8 mouse cellular contexts compared by ENCODE assay signal in genomic region chr16:44331995-44332860, GRCm38 (mm10). TPM values are rescaled to one million over a fixed set of nuclear protein-coding genes. Genes with fewer than 3 reads are reported as not detected.
DNase-seq lines count a peak whose midpoint lies in the region; ATAC-seq and TF ChIP-seq lines count a peak whose summit lies in the region.

No protein-coding gene starts in this region.

- under 1% methylated on average over 38 of the region's 60 CpGs for WGBS in embryonic facial prominence, embryonic 14.5 days
- 1% methylated on average over 53 of the region's 60 CpGs for WGBS in hindbrain, embryonic 11.5 days
- whole genome bisulfite sequencing in midbrain, embryonic 12.5 days = under 1% methylated on average over 56 of the region's 60 CpGs
- WGBS in stomach, postnatal 0 days = 3% methylated on average over 58 of the region's 60 CpGs

- H3K4me1 ChIP-seq in embryonic facial prominence, embryonic 14.5 days (ENCODE audit: control insufficient read depth, insufficient read depth, low read length) = peaks cover 11% of the 10 kb centered on the region; the same call in 1 of the 2 replicates
- H3K4me1 ChIP-seq in hindbrain, embryonic 11.5 days (replicated peaks; ENCODE audit: control insufficient read depth, insufficient read depth, low read length) = no peaks in the 10 kb centered on the region
- H3K4me1 ChIP-seq in midbrain, embryonic 12.5 days = peaks cover 15% of the 10 kb centered on the region
- H3K4me1 ChIP-seq in stomach, postnatal 0 days (replicated peaks; ENCODE audit: control insufficient read depth, insufficient read depth) = no peaks in the 10 kb centered on the region

- no peak for TF ChIP-seq CTCF in stomach, postnatal 0 days (IDR thresholded peaks at IDR 0.05; ENCODE audit: low read depth)

- H3K4me3 ChIP-seq in embryonic facial prominence, embryonic 14.5 days (ENCODE audit: low read depth, low read length) = peak overlapping the region; percentile 63
- peak overlapping the region; percentile 53 for H3K4me3 ChIP-seq in hindbrain, embryonic 11.5 days (ENCODE audit: low read depth, low read length)
- peak overlapping the region; percentile 61 for H3K4me3 ChIP-seq in midbrain, embryonic 12.5 days
- H3K4me3 ChIP-seq in stomach, postnatal 0 days (ENCODE audit: low read depth, low read length) = peak overlapping the region; percentile 64

- intact Hi-C loops in left cerebral cortex, postnatal 14 days (cut with DNase I) = loop anchor here (5.0 kb wide), 1 partner anchor 60 kb away; no protein-coding TSS in a partner anchor

- no peaks in the 10 kb centered on the region for H3K9me3 ChIP-seq in embryonic facial prominence, embryonic 14.5 days (ENCODE audit: control insufficient read depth, low read length)
- no peaks in the 10 kb centered on the region for H3K9me3 ChIP-seq in hindbrain, embryonic 11.5 days (ENCODE audit: control insufficient read depth, low read length)
- H3K9me3 ChIP-seq in midbrain, embryonic 12.5 days = no peaks in the 10 kb centered on the region
- H3K9me3 ChIP-seq in stomach, postnatal 0 days (ENCODE audit: control insufficient read depth, low read length) = no peaks in the 10 kb centered on the region

- peaks cover 28% of the 10 kb centered on the region for H3K27me3 ChIP-seq in embryonic facial prominence, embryonic 14.5 days (replicated peaks; ENCODE audit: control insufficient read depth, insufficient read depth, low read length)
- H3K27me3 ChIP-seq in hindbrain, embryonic 11.5 days (ENCODE audit: control insufficient read depth, insufficient read depth, low read length) = peaks cover 18% of the 10 kb centered on the region
- peaks cover 42% of the 10 kb centered on the region for H3K27me3 ChIP-seq in midbrain, embryonic 12.5 days
- H3K27me3 ChIP-seq in stomach, postnatal 0 days (ENCODE audit: control insufficient read depth, insufficient read depth, low read length) = no peaks in the 10 kb centered on the region

- H3K9ac ChIP-seq in embryonic facial prominence, embryonic 14.5 days (ENCODE audit: low read depth, low read length) = peak overlapping the region; percentile 64
- peak overlapping the region; percentile 56 for H3K9ac ChIP-seq in hindbrain, embryonic 11.5 days (ENCODE audit: low read depth, low read length)
- peak overlapping the region; percentile 68 for H3K9ac ChIP-seq in midbrain, embryonic 12.5 days (replicated peaks)
- peak overlapping the region; percentile 74 for H3K9ac ChIP-seq in stomach, postnatal 0 days (ENCODE audit: low read length)

- peak overlapping the region; percentile 100 for H3K4me2 ChIP-seq in embryonic facial prominence, embryonic 14.5 days (ENCODE audit: low read depth, low read length)
- peak overlapping the region; percentile 93 for H3K4me2 ChIP-seq in hindbrain, embryonic 11.5 days (replicated peaks; ENCODE audit: low read depth, low read length)
- peak overlapping the region; percentile 99 for H3K4me2 ChIP-seq in midbrain, embryonic 12.5 days (replicated peaks)
- H3K4me2 ChIP-seq in stomach, postnatal 0 days (replicated peaks; ENCODE audit: low read depth) = peak overlapping the region; percentile 99

- H3K27ac ChIP-seq in embryonic facial prominence, embryonic 14.5 days (replicated peaks; ENCODE audit: low read depth, low read length) = no peak overlapping the region
- no peak overlapping the region for H3K27ac ChIP-seq in hindbrain, embryonic 11.5 days (ENCODE audit: low read depth, low read length)
- H3K27ac ChIP-seq in midbrain, embryonic 12.5 days (replicated peaks) = no peak overlapping the region
- peak overlapping the region; percentile 91 for H3K27ac ChIP-seq in stomach, postnatal 0 days (replicated peaks)

- peak; percentile 21 for DNase-seq in kidney, adult 18-20 months
- no peak for DNase-seq in kidney, adult 9 months
- peak; percentile 23 for DNase-seq in adrenal gland, postnatal 25 days
- no peak for DNase-seq in embryonic facial prominence, embryonic 14.5 days (ENCODE audit: low spot score)
- peak; percentile 65 for DNase-seq in hindbrain, embryonic 11.5 days (ENCODE audit: low spot score)
- peak; percentile 16 to 41 for DNase-seq in left cerebral cortex, postnatal 14 days (ENCODE audit: low spot score in 2 of 2)
- peak; percentile 46 for DNase-seq in stomach, postnatal 0 days (ENCODE audit: low spot score)

- ATAC-seq in embryonic facial prominence, embryonic 14.5 days (ENCODE audit: low read depth) = peak; percentile 60
- peak; percentile 68 for ATAC-seq in hindbrain, embryonic 11.5 days (ENCODE audit: low FRiP score)
- peak; percentile 75 for ATAC-seq in midbrain, embryonic 12.5 days (ENCODE audit: low FRiP score, low read depth)
- no peak; the same call in 1 of the 2 replicates for ATAC-seq in stomach, postnatal 0 days (ENCODE audit: low FRiP score, low TSS enrichment)

- H3K36me3 ChIP-seq in embryonic facial prominence, embryonic 14.5 days (ENCODE audit: control insufficient read depth, insufficient read depth, low read length) = no peaks in the 10 kb centered on the region
- H3K36me3 ChIP-seq in hindbrain, embryonic 11.5 days (ENCODE audit: control insufficient read depth, insufficient read depth, low read length) = no peaks in the 10 kb centered on the region
- no peaks in the 10 kb centered on the region for H3K36me3 ChIP-seq in midbrain, embryonic 12.5 days
- no peaks in the 10 kb centered on the region for H3K36me3 ChIP-seq in stomach, postnatal 0 days (ENCODE audit: control insufficient read depth, insufficient read depth, low read length)

- TF ChIP-seq EP300 in stomach, postnatal 0 days (optimal IDR thresholded peaks at IDR 0.05) = no peak

RNA-seq across cellular contexts. Expression of gene Sidt1, which starts 0.8 kb away (rescaled TPM):
- 9.3 and 12.8 TPM in 2 replicates for total RNA-seq in adrenal gland, postnatal 25 days (2021)
- 2.0 and 2.1 TPM in 2 replicates for polyA plus RNA-seq in embryonic facial prominence, embryonic 14.5 days (2014; fragmentation: Nextera tagmentation; extraction: Ambion mirVana)
- polyA plus RNA-seq in hindbrain, embryonic 11.5 days (2014; fragmentation: Nextera tagmentation; extraction: Ambion mirVana) = 0.20 and 0.28 TPM in 2 replicates
- 10 to 100 TPM; 56.1 to 65.6 TPM for total RNA-seq in left cerebral cortex, postnatal 14 days (2021)
- 0.98 and 1.1 TPM in 2 replicates for polyA plus RNA-seq in midbrain, embryonic 12.5 days (2016; fragmentation: Nextera tagmentation; extraction: Ambion mirVana)
- polyA plus RNA-seq in stomach, postnatal 0 days (2015; fragmentation: Nextera tagmentation; extraction: Ambion mirVana) = 9.8 and 11.1 TPM in 2 replicates

RNA-seq across cellular contexts. Expression of gene Spice1, which starts 14.7 kb away (rescaled TPM):
- total RNA-seq in adrenal gland, postnatal 25 days (2021) = 28.1 and 37.5 TPM in 2 replicates
- polyA plus RNA-seq in embryonic facial prominence, embryonic 14.5 days (2014; fragmentation: Nextera tagmentation; extraction: Ambion mirVana) = 28.8 and 29.2 TPM in 2 replicates
- 27.2 and 30.1 TPM in 2 replicates for polyA plus RNA-seq in hindbrain, embryonic 11.5 days (2014; fragmentation: Nextera tagmentation; extraction: Ambion mirVana)
- total RNA-seq in left cerebral cortex, postnatal 14 days (2021) = 10 to 100 TPM; 13.8 to 16.4 TPM
- 26.6 and 34.4 TPM in 2 replicates for polyA plus RNA-seq in midbrain, embryonic 12.5 days (2016; fragmentation: Nextera tagmentation; extraction: Ambion mirVana)
- polyA plus RNA-seq in stomach, postnatal 0 days (2015; fragmentation: Nextera tagmentation; extraction: Ambion mirVana) = 7.9 and 8.4 TPM in 2 replicates

Comparison
In these comparisons a context has a peak if more than half of its experiments do, and no peak if none do; other contexts are left out.
1. DNase-seq: peak in kidney, adult 18-20 months (single experiment), adrenal gland, postnatal 25 days (single experiment), hindbrain, embryonic 11.5 days (single experiment), left cerebral cortex, postnatal 14 days (2 of 2) and stomach, postnatal 0 days (single experiment); none in kidney, adult 9 months (single experiment) and embryonic facial prominence, embryonic 14.5 days (single experiment).
2. Peak in every context shown above with its lines, with median percentiles within 50 percentile points of each other: H3K4me2 ChIP-seq, H3K4me3 ChIP-seq and H3K9ac ChIP-seq.